Mouse (Mus musculus) skeletal muscle tissue, postnatal 0 days (tissue): ENCODE measurements around the gene Ust. TPM values are rescaled to one million over a fixed set of nuclear protein-coding genes. Genes with fewer than 3 reads are reported as not detected.

Experiments
- polyA plus RNA-seq: library from polyadenylated mRNA; unstranded; fragments of >200 nt; fragmentation: Nextera tagmentation; extraction: Ambion mirVana; gene quantifications from 2 replicates; pipeline ENCODE4 v1.2.1, GENCODE M21; 2015

The Ust gene
- polyA plus RNA-seq = 2.2 and 3.5 TPM in 2 replicates

GRCm38 (mm10) chr10:8518141-8519013, at the start of gene Ust:
Ust (minus strand) TSS chr10:8518825.

